Mouse (Mus musculus) cerebellum, adult 2 months (tissue): ENCODE measurements around the gene Tnfrsf18.

Experiments used
- CTCF ChIP-seq: fragments of 200-500 bp; IDR thresholded peaks from 2 replicates; pipeline ENCODE4 v1.5.1; 2011; ENCODE audit warnings: low read depth, mild to moderate bottlenecking, control low read depth, low read length, moderate library complexity, borderline replicate concordance; ENCODE audit not compliant: insufficient read depth
- POLR2A ChIP-seq: fragments of 200-500 bp; IDR thresholded peaks from 2 replicates; pipeline ENCODE4 v1.6.1; 2011; ENCODE audit warnings: low read length, control low read depth, borderline replicate concordance; ENCODE audit not compliant: insufficient read depth

- TF ChIP-seq CTCF, result no peak
- no peak for TF ChIP-seq POLR2A
These were observed 38.5 kb downstream of the Tnfrsf18 start for GRCm38 (mm10) chr4:156064510-156064897.
